9 mouse cellular contexts compared by ENCODE assay signal in the genomic region with DNA sequence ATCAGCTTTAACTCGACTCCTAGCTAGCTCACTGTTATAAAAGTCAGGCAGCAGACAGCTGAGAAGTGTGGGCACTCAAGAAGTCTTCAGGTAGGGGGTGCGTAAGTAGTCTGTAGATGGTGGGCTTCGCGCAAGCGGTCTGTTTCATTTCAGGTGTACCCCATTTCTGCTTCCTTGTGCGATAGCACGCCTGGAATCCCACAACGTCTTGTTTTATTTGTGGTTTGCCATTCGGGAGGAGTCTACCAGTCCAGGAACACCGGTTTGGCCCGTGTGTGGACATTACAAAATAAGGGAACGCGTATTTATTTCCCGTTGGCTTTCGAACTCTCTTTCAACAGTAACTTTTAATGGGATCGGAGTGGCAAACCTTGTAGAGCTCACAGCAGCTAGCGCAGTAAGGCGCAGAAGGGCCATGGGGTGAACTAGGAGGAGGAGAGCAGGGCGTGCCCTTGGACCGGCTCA. TPM values are rescaled to one million over a fixed set of nuclear protein-coding genes. Genes with fewer than 3 reads are reported as not detected.
DNase-seq lines count a peak whose midpoint lies in the region; ATAC-seq and TF ChIP-seq lines count a peak whose summit lies in the region.
"Had no signal": no experiment of that assay in that cellular context is flagged by ENCODE, and none has a peak within 500 bp of the region (broad histone marks: within the 10 kb centered on the region; RNA-seq: fewer than 3 reads in every experiment).

No protein-coding gene starts in this region.

- ATAC-seq in forebrain, embryonic 11.5 days (replicated peaks; ENCODE audit: low FRiP score) = no peak
- no peak for ATAC-seq in forebrain, postnatal 0 days
- no peak for ATAC-seq in activated CD4-positive, CD25-positive, alpha-beta regulatory T cell, adult 4 months

- H3K27ac ChIP-seq in forebrain, embryonic 11.5 days (ENCODE audit: low read depth, low read length) = no peak overlapping the region
- no peak overlapping the region for H3K27ac ChIP-seq in forebrain, postnatal 0 days (ENCODE audit: low read depth, low read length)
- H3K27ac ChIP-seq in thymus, adult 2 months (ENCODE audit: control insufficient read depth, insufficient read depth, low read length) = no peak overlapping the region

- H3K4me2 ChIP-seq in forebrain, embryonic 11.5 days (ENCODE audit: low read depth, low read length, severe bottlenecking) = no peak overlapping the region
- no peak overlapping the region for H3K4me2 ChIP-seq in forebrain, postnatal 0 days (ENCODE audit: low read depth)

- TF ChIP-seq CTCF in forebrain, postnatal 0 days (IDR thresholded peaks at IDR 0.05; ENCODE audit: low read depth) = no peak
- no peak for TF ChIP-seq CTCF in thymus, adult 2 months (IDR thresholded peaks at IDR 0.05; ENCODE audit: borderline replicate concordance, control insufficient read depth, extremely low read depth, insufficient read depth, low read length, poor library complexity)

- H3K9me3 ChIP-seq in forebrain, embryonic 11.5 days (ENCODE audit: control insufficient read depth, low read length) = no peaks in the 10 kb centered on the region
- H3K9me3 ChIP-seq in forebrain, postnatal 0 days (ENCODE audit: low read length) = no peaks in the 10 kb centered on the region

- H3K9ac ChIP-seq in forebrain, embryonic 11.5 days (ENCODE audit: low read length) = no peak overlapping the region
- H3K9ac ChIP-seq in forebrain, postnatal 0 days = no peak overlapping the region

- peaks cover 24% of the 10 kb centered on the region for H3K4me1 ChIP-seq in forebrain, embryonic 11.5 days (replicated peaks; ENCODE audit: control insufficient read depth, insufficient read depth, low read length)
- H3K4me1 ChIP-seq in forebrain, postnatal 0 days (ENCODE audit: insufficient read depth) = no peaks in the 10 kb centered on the region
- 0 out of 2 replicates have a peak, but pooled peaks cover 2% of the 10 kb centered on the region for H3K4me1 ChIP-seq in thymus, adult 2 months (replicated peaks; ENCODE audit: control insufficient read depth, insufficient read depth, low read length)

- H3K4me3 ChIP-seq in forebrain, embryonic 11.5 days (ENCODE audit: low read depth, low read length) = no peak overlapping the region
- H3K4me3 ChIP-seq in forebrain, postnatal 0 days (ENCODE audit: low read depth, low read length) = no peak overlapping the region
- no peak overlapping the region for H3K4me3 ChIP-seq in thymus, adult 2 months (ENCODE audit: control insufficient read depth, insufficient read depth, low read length)

- H3K36me3 ChIP-seq in forebrain, embryonic 11.5 days (ENCODE audit: control insufficient read depth, insufficient read depth, low read length) = no peaks in the 10 kb centered on the region
- no peaks in the 10 kb centered on the region for H3K36me3 ChIP-seq in forebrain, postnatal 0 days (ENCODE audit: insufficient read depth)
- H3K36me3 ChIP-seq in thymus, adult 2 months (ENCODE audit: control insufficient read depth, insufficient read depth, low read length) = no peaks in the 10 kb centered on the region

- H3K27me3 ChIP-seq in forebrain, embryonic 11.5 days (ENCODE audit: control insufficient read depth, insufficient read depth, low read length) = peaks cover 89% of the 10 kb centered on the region
- peaks cover 77% of the 10 kb centered on the region for H3K27me3 ChIP-seq in forebrain, postnatal 0 days (ENCODE audit: insufficient read depth, low read length)
- H3K27me3 ChIP-seq in thymus, adult 2 months (ENCODE audit: control insufficient read depth, insufficient read depth, low read length) = peaks cover 37% of the 10 kb centered on the region

- DNase-seq in forebrain, embryonic 11.5 days (ENCODE audit: low spot score) = peak; percentile 67
- no peak for DNase-seq in forebrain, postnatal 0 days
- peak; percentile 21 for DNase-seq in thymus, postnatal 4 days
- no peak for DNase-seq in thymus, adult 2 months
- peak; percentile 13 for DNase-seq in lung, postnatal 10 days
- DNase-seq in cerebellum, adult 11 months = no peak
- no peak for DNase-seq in cerebellum, adult 11-12 months

- no peak for TF ChIP-seq POLR2A in thymus, adult 2 months (IDR thresholded peaks at IDR 0.05; ENCODE audit: control insufficient read depth, extremely low read depth, insufficient read depth, low read length, poor library complexity)

- WGBS in forebrain, embryonic 11.5 days = 9% methylated on average over 20 of the region's 20 CpGs
- WGBS in forebrain, postnatal 0 days = 14% methylated on average over 20 of the region's 20 CpGs
- 15% methylated on average over 20 of the region's 20 CpGs for WGBS in thymus, adult 2 months

RNA-seq across cellular contexts. Expression of a gene that starts 7.4 kb away (rescaled TPM):
- polyA plus RNA-seq in forebrain, embryonic 11.5 days (2014; fragmentation: Nextera tagmentation; extraction: Ambion mirVana) = 9.0 and 9.5 TPM in 2 replicates
- total RNA-seq in forebrain, postnatal 0 days (2014; rRNA removed) = 0.92 and 2.7 TPM in 2 replicates
- 0.64 and 1.6 TPM in 2 replicates for polyA plus RNA-seq in forebrain, postnatal 0 days (2015; fragmentation: Nextera tagmentation; extraction: Ambion mirVana)
- 0.18 and 0.53 TPM in 2 replicates for polyA plus RNA-seq in thymus, adult 2 months (2012; rRNA removed)
- polyA plus RNA-seq in activated CD4-positive, CD25-positive, alpha-beta regulatory T cell, adult 4 months (2017; shearing (Covaris generic)) = not detected
- total RNA-seq: left cerebral cortex, postnatal 14 days had no signal

Comparison
In these comparisons a context has a peak if more than half of its experiments do, and no peak if none do; other contexts are left out.
1. DNase-seq: peak in forebrain, embryonic 11.5 days (single experiment), thymus, postnatal 4 days (single experiment) and lung, postnatal 10 days (single experiment); none in forebrain, postnatal 0 days (single experiment), thymus, adult 2 months (single experiment), cerebellum, adult 11 months (single experiment) and cerebellum, adult 11-12 months (single experiment).